Mouse (Mus musculus) hindbrain, embryonic 15.5 days (tissue): ENCODE data around the gene Txndc5. TPM values are rescaled to one million over a fixed set of nuclear protein-coding genes. Genes with fewer than 3 reads are reported as not detected.
A peak's percentile ranks its signal among the peaks of the same experiment; 100 is the strongest.

ENCODE experiments used
- ATAC-seq: fragments of 200-750 bp; cut with Nextera tagmentation; 2 replicates; pipeline ENCODE4 v1.8.0; 2017; ENCODE audit warnings: low read depth, moderate number of reproducible peaks, moderate TSS enrichment; ENCODE audit not compliant: low FRiP score
- H3K27ac ChIP-seq: fragments of 300-500 bp; sonication (generic); replicated peaks from 2 replicates; pipeline ENCODE4 v1.5.1; 2015; ENCODE audit warnings: mild to moderate bottlenecking, inconsistent platforms
- H3K27me3 ChIP-seq: fragments of 300-500 bp; sonication (generic); 2 replicates; pipeline ENCODE4 v1.6.1; 2015; ENCODE audit warnings: control low read depth, inconsistent platforms
- H3K36me3 ChIP-seq: fragments of 300-500 bp; sonication (generic); 2 replicates; pipeline ENCODE4 v1.6.1; 2015; ENCODE audit warnings: control low read depth, inconsistent platforms
- H3K4me1 ChIP-seq: fragments of 300-500 bp; sonication (generic); replicated peaks from 2 replicates; pipeline ENCODE4 v1.6.1; 2015; ENCODE audit warnings: control low read depth, inconsistent platforms
- H3K4me2 ChIP-seq: fragments of 300-500 bp; sonication (generic); 2 replicates; pipeline ENCODE4 v1.6.1; 2015; ENCODE audit warnings: moderate library complexity, mild to moderate bottlenecking, inconsistent platforms
- H3K4me3 ChIP-seq: fragments of 300-500 bp; sonication (generic); 2 replicates; pipeline ENCODE4 v1.5.1; 2015; ENCODE audit warnings: mild to moderate bottlenecking, inconsistent platforms
- H3K9ac ChIP-seq: fragments of 300-500 bp; sonication (generic); 2 replicates; pipeline ENCODE4 v1.6.1; 2015; ENCODE audit warnings: inconsistent platforms
- H3K9me3 ChIP-seq: fragments of 300-500 bp; sonication (generic); 2 replicates; pipeline ENCODE4 v1.6.1; 2016; ENCODE audit warnings: control low read depth, inconsistent platforms
- WGBS: fragments of 180-500 bp; shearing (Covaris S2); methylation state at CpG from one replicate; pipeline ENCODE4 v1.1.7; 2015; 5-methylcytosine and 5-hydroxymethylcytosine counted together
- polyA plus RNA-seq: library from polyadenylated mRNA; unstranded; fragments of >200 nt; fragmentation: Nextera tagmentation; extraction: Ambion mirVana; gene quantifications from 2 replicates; pipeline ENCODE4 v1.2.1, GENCODE M21; 2015

Gene Txndc5
- polyA plus RNA-seq, result 89.2 and 92.6 TPM in 2 replicates

- H3K9me3 ChIP-seq, result no peaks in the 10 kb centered on the region
- H3K36me3 ChIP-seq, result no peaks in the 10 kb centered on the region
- WGBS, result 57% methylated on average over 9 of the region's 9 CpGs
- peak within 1 kb of the TSS; percentile 87 for H3K27ac ChIP-seq
- H3K4me2 ChIP-seq, result peak within 1 kb of the TSS; percentile 91
- H3K27me3 ChIP-seq, result no peaks in the 10 kb centered on the region
- ATAC-seq, result peak; percentile 27
- peak within 1 kb of the TSS; percentile 97 for H3K4me3 ChIP-seq
- H3K4me1 ChIP-seq, result peaks cover 29% of the 10 kb centered on the region
- peak within 1 kb of the TSS; percentile 90 for H3K9ac ChIP-seq
Measured at GRCm38 (mm10) chr13:38528687-38529294, at the start of gene Txndc5. Gene Txndc5 (minus strand): TSS chr13:38528824.

DNA sequence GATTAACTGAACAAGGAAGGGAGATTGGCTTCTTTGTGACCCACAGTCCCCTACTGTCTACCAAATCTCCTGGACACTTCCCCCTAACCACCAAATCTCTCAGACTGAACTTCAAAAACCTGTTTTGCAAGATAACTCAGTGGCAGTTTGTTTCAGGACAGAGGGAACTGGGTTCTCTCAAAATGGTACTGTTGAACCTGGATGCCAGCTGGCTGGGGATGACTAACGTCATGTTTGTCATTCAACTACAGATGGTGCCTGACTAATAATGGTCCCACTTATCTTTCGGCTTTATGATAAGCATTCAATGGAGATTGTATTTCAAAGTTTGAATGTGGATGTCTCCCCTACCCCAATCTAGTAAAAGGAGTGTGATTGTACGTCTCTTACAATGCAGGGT, 46.0 kb upstream of the Txndc5 start:
- H3K4me3 ChIP-seq, result no peak overlapping the region
- no peaks in the 10 kb centered on the region for H3K4me1 ChIP-seq
- H3K4me2 ChIP-seq, result no peak overlapping the region
- no peaks in the 10 kb centered on the region for H3K9me3 ChIP-seq
- no peak overlapping the region for H3K27ac ChIP-seq
- ATAC-seq, result no peak
- 78% methylated on average over 3 of the region's 3 CpGs for WGBS
- H3K27me3 ChIP-seq, result no peaks in the 10 kb centered on the region
- H3K36me3 ChIP-seq, result no peaks in the 10 kb centered on the region
- no peak overlapping the region for H3K9ac ChIP-seq

DNA sequence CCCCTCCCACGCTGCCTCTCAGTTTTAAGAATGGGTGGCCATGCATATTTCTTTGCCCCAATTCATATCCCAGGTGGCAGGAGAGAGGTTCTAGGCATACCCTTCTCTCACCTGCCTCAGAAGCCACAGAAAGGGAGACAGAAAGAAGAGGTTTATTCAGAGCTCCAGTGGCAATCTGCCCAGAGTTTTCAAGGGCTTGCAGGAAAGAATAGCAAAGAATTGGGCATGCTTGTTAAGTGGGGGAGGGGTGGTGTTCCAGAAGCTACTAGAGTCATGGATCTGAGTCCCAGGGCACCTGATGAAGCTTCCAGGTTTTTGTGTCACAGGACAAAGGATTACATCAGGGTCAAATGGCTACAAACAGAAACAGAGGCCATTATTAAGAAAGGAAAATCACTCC, 44.7 kb upstream of the Txndc5 start:
- no peak for ATAC-seq
- Histone ChIP-seq H3K4me3 (no peak overlapping the region), H3K27ac (no peak overlapping the region), H3K36me3 (no peaks in the 10 kb centered on the region), H3K4me2 (no peak overlapping the region), H3K9ac (no peak overlapping the region), H3K9me3 (no peaks in the 10 kb centered on the region), H3K4me1 (no peaks in the 10 kb centered on the region), H3K27me3 (no peaks in the 10 kb centered on the region)
- WGBS, result 100% methylated on average over 1 of the region's 1 CpGs

DNA sequence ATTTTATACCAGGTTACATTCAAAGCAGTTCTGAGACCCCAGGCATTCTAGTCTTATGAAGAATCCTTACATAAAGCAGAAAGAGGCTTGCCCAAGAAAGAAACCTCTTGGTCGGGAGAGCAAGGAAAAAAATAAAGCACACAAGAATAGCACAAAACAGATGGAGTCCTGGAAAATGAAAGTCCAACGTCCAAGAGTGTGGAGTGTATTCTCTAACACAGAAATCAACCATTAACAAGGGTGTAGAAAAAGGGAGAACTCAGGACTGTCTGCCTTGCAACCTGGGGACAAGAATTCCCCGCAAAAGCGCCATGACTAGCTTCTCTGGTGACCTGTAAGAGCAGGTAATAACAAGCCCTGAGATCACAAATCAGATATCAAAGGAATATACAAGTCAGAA, 36.6 kb upstream of the Txndc5 start:
- no peak overlapping the region for H3K4me3 ChIP-seq
- no peaks in the 10 kb centered on the region for H3K36me3 ChIP-seq
- no peak for ATAC-seq

GRCm38 (mm10) chr13:38554611-38555010, 26.0 kb upstream of the Txndc5 start:
- H3K4me3 ChIP-seq, result no peak overlapping the region
- no peak overlapping the region for H3K27ac ChIP-seq
- no peaks in the 10 kb centered on the region for H3K27me3 ChIP-seq
- no peaks in the 10 kb centered on the region for H3K9me3 ChIP-seq
- WGBS, result 87% methylated on average over 11 of the region's 11 CpGs
- H3K4me1 ChIP-seq, result no peaks in the 10 kb centered on the region
- no peak overlapping the region for H3K9ac ChIP-seq
- no peak for ATAC-seq
- no peak overlapping the region for H3K4me2 ChIP-seq
- no peaks in the 10 kb centered on the region for H3K36me3 ChIP-seq

More for the DNA sequence above, 36.6 kb upstream of the Txndc5 start:
- Histone ChIP-seq H3K9me3 (no peaks in the 10 kb centered on the region), H3K9ac (no peak overlapping the region), H3K4me1 (no peaks in the 10 kb centered on the region), H3K27ac (no peak overlapping the region), H3K4me2 (no peak overlapping the region), H3K27me3 (no peaks in the 10 kb centered on the region)
- 80% methylated on average over 4 of the region's 4 CpGs for WGBS

GRCm38 (mm10) chr13:38554210-38554609, 25.6 kb upstream of the Txndc5 start:
- H3K36me3 ChIP-seq, result no peaks in the 10 kb centered on the region
- no peak overlapping the region for H3K4me3 ChIP-seq
- H3K4me1 ChIP-seq, result no peaks in the 10 kb centered on the region
- 75% methylated on average over 3 of the region's 3 CpGs for WGBS
- H3K9ac ChIP-seq, result no peak overlapping the region
- ATAC-seq, result no peak
- no peaks in the 10 kb centered on the region for H3K27me3 ChIP-seq
- no peak overlapping the region for H3K27ac ChIP-seq
- H3K4me2 ChIP-seq, result no peak overlapping the region
- H3K9me3 ChIP-seq, result no peaks in the 10 kb centered on the region

DNA sequence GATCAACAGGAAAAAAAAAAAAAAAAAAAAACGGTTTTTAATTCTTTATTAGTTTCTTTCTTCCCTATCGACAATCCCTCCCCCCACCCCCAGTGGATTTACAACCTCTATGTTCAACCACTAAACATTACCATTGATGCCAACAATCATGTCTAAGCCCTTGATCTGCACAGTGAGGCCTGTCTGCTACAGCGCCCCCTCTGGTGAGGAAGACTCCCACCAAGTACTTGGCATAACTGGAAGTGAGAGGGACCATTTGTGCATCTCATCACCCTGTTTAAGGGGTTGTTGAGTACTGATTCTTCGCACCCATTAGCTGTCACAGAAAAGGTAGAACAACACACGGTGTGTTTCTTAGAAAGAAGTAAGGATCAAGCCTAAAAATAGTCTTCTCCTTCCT, 20.1 kb upstream of the Txndc5 start:
- no peak overlapping the region for H3K4me2 ChIP-seq
- no peak for ATAC-seq
- WGBS, result 81% methylated on average over 5 of the region's 5 CpGs
- H3K9ac ChIP-seq, result no peak overlapping the region
- H3K27ac ChIP-seq, result no peak overlapping the region
- no peaks in the 10 kb centered on the region for H3K9me3 ChIP-seq
- H3K27me3 ChIP-seq, result no peaks in the 10 kb centered on the region
- no peaks in the 10 kb centered on the region for H3K36me3 ChIP-seq
- no peaks in the 10 kb centered on the region for H3K4me1 ChIP-seq
- no peak overlapping the region for H3K4me3 ChIP-seq

DNA sequence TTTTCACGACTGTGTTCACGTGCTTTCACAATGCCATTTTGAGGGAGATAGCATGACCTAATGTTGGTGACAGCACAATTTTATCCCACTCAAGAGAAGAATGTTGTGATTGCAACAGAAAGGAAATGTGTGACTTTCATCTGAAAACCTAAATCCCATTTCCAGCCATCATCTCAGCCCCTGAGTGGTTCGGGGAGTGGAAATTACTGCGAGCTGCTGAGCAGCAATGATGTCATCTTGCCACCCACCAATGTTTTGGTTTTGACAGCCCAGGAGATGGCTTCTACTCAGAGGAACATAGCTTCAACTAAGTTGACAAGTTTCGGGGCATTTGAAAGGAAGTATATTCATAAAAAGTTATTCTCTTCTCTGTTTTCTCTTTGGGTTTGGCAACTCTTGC, 19.1 kb upstream of the Txndc5 start:
- H3K9me3 ChIP-seq, result no peaks in the 10 kb centered on the region
- no peak overlapping the region for H3K4me3 ChIP-seq
- WGBS, result 88% methylated on average over 5 of the region's 5 CpGs
- H3K4me2 ChIP-seq, result no peak overlapping the region
- H3K27ac ChIP-seq, result no peak overlapping the region
- no peak for ATAC-seq
- no peaks in the 10 kb centered on the region for H3K4me1 ChIP-seq
- no peaks in the 10 kb centered on the region for H3K27me3 ChIP-seq
- H3K36me3 ChIP-seq, result no peaks in the 10 kb centered on the region
- H3K9ac ChIP-seq, result no peak overlapping the region

DNA sequence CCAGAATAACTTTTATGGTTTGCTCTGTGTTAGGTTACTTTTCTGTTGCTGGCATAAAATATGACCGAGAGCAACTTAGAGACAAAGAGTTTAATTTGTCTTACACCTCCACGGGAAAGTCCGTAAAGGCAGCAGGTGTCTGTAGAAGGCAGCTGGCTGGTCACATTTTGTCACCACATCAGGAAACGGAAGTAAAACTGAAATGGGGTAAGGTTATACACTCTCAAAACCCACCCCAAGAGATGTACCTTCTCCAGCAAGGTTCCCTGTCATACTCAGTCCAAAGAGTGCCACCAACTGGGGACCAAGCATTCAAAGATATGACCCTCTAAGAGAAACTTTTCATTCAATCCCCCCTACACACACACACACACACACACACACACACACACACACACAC, 18.1 kb upstream of the Txndc5 start:
- Histone ChIP-seq H3K4me1 (no peaks in the 10 kb centered on the region), H3K9me3 (no peaks in the 10 kb centered on the region)

GRCm38 (mm10) chr13:38545460-38545859, 16.8 kb upstream of the Txndc5 start:
- no peaks in the 10 kb centered on the region for H3K4me1 ChIP-seq
- H3K9me3 ChIP-seq, result no peaks in the 10 kb centered on the region
- H3K36me3 ChIP-seq, result no peaks in the 10 kb centered on the region
- no peak overlapping the region for H3K4me2 ChIP-seq
- no peak for ATAC-seq
- WGBS, result 79% methylated on average over 3 of the region's 3 CpGs
- H3K4me3 ChIP-seq, result no peak overlapping the region
- no peaks in the 10 kb centered on the region for H3K27me3 ChIP-seq
- H3K9ac ChIP-seq, result no peak overlapping the region
- H3K27ac ChIP-seq, result no peak overlapping the region

More for the DNA sequence above, 18.1 kb upstream of the Txndc5 start:
- Histone ChIP-seq H3K4me2 (no peak overlapping the region), H3K27me3 (no peaks in the 10 kb centered on the region), H3K9ac (no peak overlapping the region), H3K36me3 (no peaks in the 10 kb centered on the region), H3K27ac (no peak overlapping the region), H3K4me3 (no peak overlapping the region)
- ATAC-seq, result no peak
- 93% methylated on average over 4 of the region's 4 CpGs for whole genome bisulfite sequencing

- Histone ChIP-seq H3K4me2 (no peak overlapping the region), H3K27me3 (no peaks in the 10 kb centered on the region), H3K9ac (no peak overlapping the region), H3K4me3 (no peak overlapping the region), H3K9me3 (no peaks in the 10 kb centered on the region), H3K27ac (no peak overlapping the region), H3K4me1 (no peaks in the 10 kb centered on the region), H3K36me3 (no peaks in the 10 kb centered on the region)
- 92% methylated on average over 8 of the region's 8 CpGs for WGBS
- no peak for ATAC-seq
Measured at GRCm38 (mm10) chr13:38544769-38545445, 16.3 kb upstream of the Txndc5 start.

- H3K4me3 ChIP-seq, result no peak overlapping the region
- H3K4me2 ChIP-seq, result no peak overlapping the region
- H3K9me3 ChIP-seq, result no peaks in the 10 kb centered on the region
- H3K27ac ChIP-seq, result no peak overlapping the region
- no peaks in the 10 kb centered on the region for H3K4me1 ChIP-seq
- H3K36me3 ChIP-seq, result no peaks in the 10 kb centered on the region
- no peaks in the 10 kb centered on the region for H3K27me3 ChIP-seq
- no peak for ATAC-seq
- no peak overlapping the region for H3K9ac ChIP-seq
- WGBS, result 69% methylated on average over 8 of the region's 8 CpGs
Measured at GRCm38 (mm10) chr13:38543455-38544125, 15.0 kb upstream of the Txndc5 start.
